Mouse (Mus musculus): ENCODE results near the gene Sppl3. TPM values are rescaled to one million over a fixed set of nuclear protein-coding genes. Genes with fewer than 3 reads are reported as not detected.
"Not testable (repeated sequence)": the region's sequence is repeated elsewhere in the genome, so short reads cannot be mapped to it uniquely, and the experiment has no call there.

Gene Sppl3
- polyA plus RNA-seq, 1 experiment, result 93.9 TPM

DNA sequence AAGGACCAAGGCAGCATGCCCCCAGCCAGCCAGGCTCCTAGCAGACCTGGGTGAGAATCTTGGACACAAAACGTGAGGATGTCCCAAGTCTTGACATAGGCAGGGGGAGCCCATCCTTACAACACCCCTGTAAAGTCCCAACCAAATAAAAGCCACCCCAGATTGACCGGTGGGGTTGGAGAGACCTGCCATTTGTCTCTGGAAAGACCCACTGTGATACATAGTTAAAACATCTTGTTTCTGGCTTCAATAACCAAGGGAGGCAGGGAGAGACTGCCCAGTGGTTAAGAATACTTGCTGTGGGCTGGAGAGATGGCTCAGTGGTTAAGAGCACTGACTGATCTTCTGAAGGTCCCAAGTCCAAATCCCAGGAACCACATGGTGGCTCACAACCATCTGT is 91.3 kb downstream of the Sppl3 start:
- no peak overlapping the region for H3K27ac ChIP-seq (ENCODE audit: control insufficient read depth, insufficient read depth, low read depth, low read length)
- no peak overlapping the region for H3K4me3 ChIP-seq (ENCODE audit: control insufficient read depth, low read depth, low read length)
- no peaks in the 10 kb centered on the region for H3K4me1 ChIP-seq (ENCODE audit: control insufficient read depth, insufficient read depth, low read length)
- no peak for TF ChIP-seq CTCF (IDR thresholded peaks at IDR 0.05; ENCODE audit: control insufficient read depth, insufficient read depth, insufficient replicate concordance, low read depth, low read length)
- no peak for TF ChIP-seq POLR2A (IDR thresholded peaks at IDR 0.05; ENCODE audit: control insufficient read depth, low read depth, low read length)
- H3K36me3 ChIP-seq (ENCODE audit: control insufficient read depth, insufficient read depth, low read length), result no peaks in the 10 kb centered on the region
- no peaks in the 10 kb centered on the region for H3K27me3 ChIP-seq (ENCODE audit: control insufficient read depth, insufficient read depth, low read length)

DNA sequence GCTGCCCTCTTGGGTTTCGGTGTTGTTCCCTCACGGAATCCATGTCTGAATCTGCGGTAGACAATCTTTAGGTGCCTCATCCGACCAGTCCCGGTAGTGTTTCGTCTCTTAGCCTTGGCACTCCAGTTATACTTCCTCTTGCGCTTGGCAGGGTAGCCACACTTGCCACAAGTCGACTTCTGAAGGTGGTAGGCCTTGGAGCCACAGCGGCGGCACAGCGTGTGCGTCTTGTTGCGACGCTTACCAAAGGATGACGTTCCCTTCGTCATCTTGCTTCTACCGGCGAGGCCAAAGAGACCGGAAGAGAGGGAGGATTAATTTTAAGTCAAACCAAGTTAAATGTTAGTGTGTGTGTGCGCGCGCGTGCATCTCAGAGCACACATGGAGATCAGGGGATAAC is 92.3 kb downstream of the Sppl3 start:
- H3K36me3 ChIP-seq (ENCODE audit: control insufficient read depth, insufficient read depth, low read length); H3K27me3 ChIP-seq (ENCODE audit: control insufficient read depth, insufficient read depth, low read length); H3K4me3 ChIP-seq (ENCODE audit: control insufficient read depth, low read depth, low read length); H3K27ac ChIP-seq (ENCODE audit: control insufficient read depth, insufficient read depth, low read depth, low read length); H3K4me1 ChIP-seq (ENCODE audit: control insufficient read depth, insufficient read depth, low read length): not testable (repeated sequence)

DNA sequence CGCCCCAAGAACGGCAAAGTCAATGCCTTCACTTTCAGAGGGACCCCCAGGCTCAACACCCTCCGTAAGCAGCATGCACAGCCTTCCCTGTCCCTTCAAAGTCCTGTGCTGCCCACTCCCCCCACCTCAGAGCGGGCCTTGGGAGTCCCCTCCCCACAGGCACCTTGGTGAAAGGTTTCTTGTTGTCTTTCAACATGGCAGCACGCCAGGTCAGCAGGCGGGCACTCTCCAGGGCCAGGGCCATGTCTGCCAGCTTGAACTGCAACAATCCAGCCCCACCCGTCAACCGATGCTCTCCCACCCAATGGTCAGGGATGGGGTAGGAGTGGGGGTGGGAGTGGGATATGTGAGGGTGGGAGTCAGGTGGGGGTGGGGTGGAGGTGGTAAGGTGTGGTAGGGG is 100.2 kb downstream of the Sppl3 start:
- H3K27me3 ChIP-seq (ENCODE audit: control insufficient read depth, insufficient read depth, low read length), result no peaks in the 10 kb centered on the region
- H3K27ac ChIP-seq (ENCODE audit: control insufficient read depth, insufficient read depth, low read depth, low read length), result no peak overlapping the region
- no peak for TF ChIP-seq CTCF (IDR thresholded peaks at IDR 0.05; ENCODE audit: control insufficient read depth, insufficient read depth, insufficient replicate concordance, low read depth, low read length)
- TF ChIP-seq POLR2A (IDR thresholded peaks at IDR 0.05; ENCODE audit: control insufficient read depth, low read depth, low read length), result no peak
- no peak overlapping the region for H3K4me3 ChIP-seq (ENCODE audit: control insufficient read depth, low read depth, low read length)
- H3K36me3 ChIP-seq (ENCODE audit: control insufficient read depth, insufficient read depth, low read length), result no peaks in the 10 kb centered on the region
- H3K4me1 ChIP-seq (ENCODE audit: control insufficient read depth, insufficient read depth, low read length), result no peaks in the 10 kb centered on the region

GRCm38 (mm10) chr5:115113244-115113643 is 102.3 kb downstream of the Sppl3 start:
- TF ChIP-seq CTCF (IDR thresholded peaks at IDR 0.05; ENCODE audit: control insufficient read depth, insufficient read depth, insufficient replicate concordance, low read depth, low read length), result no peak
- TF ChIP-seq POLR2A (IDR thresholded peaks at IDR 0.05; ENCODE audit: control insufficient read depth, low read depth, low read length), result no peak
- H3K27ac ChIP-seq (ENCODE audit: control insufficient read depth, insufficient read depth, low read depth, low read length), result no peak overlapping the region
- no peaks in the 10 kb centered on the region for H3K4me1 ChIP-seq (ENCODE audit: control insufficient read depth, insufficient read depth, low read length)
- no peaks in the 10 kb centered on the region for H3K27me3 ChIP-seq (ENCODE audit: control insufficient read depth, insufficient read depth, low read length)
- H3K36me3 ChIP-seq (ENCODE audit: control insufficient read depth, insufficient read depth, low read length), result no peaks in the 10 kb centered on the region
- no peak overlapping the region for H3K4me3 ChIP-seq (ENCODE audit: control insufficient read depth, low read depth, low read length)

DNA sequence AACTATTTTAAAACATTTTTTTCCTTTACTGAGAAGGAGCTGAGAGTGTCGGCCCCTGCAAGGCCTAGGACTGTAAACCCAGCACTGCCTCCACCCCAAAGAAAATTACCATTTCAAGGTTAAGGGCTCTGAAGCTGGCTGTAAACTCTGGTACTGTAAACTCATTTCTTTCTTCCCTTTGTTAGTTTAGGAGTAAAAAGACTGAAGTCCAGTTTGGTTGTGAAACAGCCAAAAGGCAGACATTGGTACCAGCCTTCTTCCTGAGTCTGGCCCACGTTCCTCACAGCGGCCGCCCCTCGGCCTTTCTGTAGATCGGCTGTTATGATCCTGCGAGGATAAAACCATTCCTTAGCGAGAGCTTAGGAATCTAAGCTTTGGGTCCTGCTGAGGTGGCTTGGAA is 103.6 kb downstream of the Sppl3 start:
- TF ChIP-seq POLR2A (IDR thresholded peaks at IDR 0.05; ENCODE audit: control insufficient read depth, low read depth, low read length) (no peak), CTCF (IDR thresholded peaks at IDR 0.05; ENCODE audit: control insufficient read depth, insufficient read depth, insufficient replicate concordance, low read depth, low read length) (no peak)
- Histone ChIP-seq H3K27ac (ENCODE audit: control insufficient read depth, insufficient read depth, low read depth, low read length) (no peak overlapping the region), H3K36me3 (ENCODE audit: control insufficient read depth, insufficient read depth, low read length) (no peaks in the 10 kb centered on the region), H3K4me3 (ENCODE audit: control insufficient read depth, low read depth, low read length) (no peak overlapping the region), H3K4me1 (ENCODE audit: control insufficient read depth, insufficient read depth, low read length) (peaks cover 6% of the 10 kb centered on the region), H3K27me3 (ENCODE audit: control insufficient read depth, insufficient read depth, low read length) (no peaks in the 10 kb centered on the region)

DNA sequence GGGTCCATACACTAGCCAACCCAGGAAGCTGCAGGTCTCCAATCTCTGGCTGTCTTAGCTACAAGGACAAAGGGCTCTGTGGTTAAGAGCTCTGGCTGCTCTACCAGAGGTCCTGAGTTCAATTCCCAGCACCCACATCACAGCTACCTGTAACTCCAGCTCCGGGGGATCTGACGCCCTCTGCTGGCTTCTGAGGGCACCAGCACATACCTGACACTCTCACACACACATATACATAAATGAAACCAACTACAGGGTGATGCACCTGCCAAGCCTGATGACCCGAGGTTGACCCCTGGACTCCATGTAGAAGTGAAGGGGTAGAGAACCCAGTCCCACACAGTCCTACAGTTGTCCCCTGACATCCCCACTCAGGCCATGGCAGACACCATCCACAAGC is 105.5 kb downstream of the Sppl3 start:
- H3K4me3 ChIP-seq (ENCODE audit: control insufficient read depth, low read depth, low read length), result no peak overlapping the region
- H3K27me3 ChIP-seq (ENCODE audit: control insufficient read depth, insufficient read depth, low read length), result no peaks in the 10 kb centered on the region
- TF ChIP-seq CTCF (IDR thresholded peaks at IDR 0.05; ENCODE audit: control insufficient read depth, insufficient read depth, insufficient replicate concordance, low read depth, low read length) (no peak), POLR2A (IDR thresholded peaks at IDR 0.05; ENCODE audit: control insufficient read depth, low read depth, low read length) (no peak)
- H3K36me3 ChIP-seq (ENCODE audit: control insufficient read depth, insufficient read depth, low read length), result no peaks in the 10 kb centered on the region
- H3K27ac ChIP-seq (ENCODE audit: control insufficient read depth, insufficient read depth, low read depth, low read length), result no peak overlapping the region
- peaks cover 8% of the 10 kb centered on the region for H3K4me1 ChIP-seq (ENCODE audit: control insufficient read depth, insufficient read depth, low read length)

GRCm38 (mm10) chr5:115117467-115117866 is 106.5 kb downstream of the Sppl3 start:
- Histone ChIP-seq H3K27ac (ENCODE audit: control insufficient read depth, insufficient read depth, low read depth, low read length) (no peak overlapping the region), H3K4me1 (ENCODE audit: control insufficient read depth, insufficient read depth, low read length) (peaks cover 8% of the 10 kb centered on the region), H3K27me3 (ENCODE audit: control insufficient read depth, insufficient read depth, low read length) (no peaks in the 10 kb centered on the region), H3K36me3 (ENCODE audit: control insufficient read depth, insufficient read depth, low read length) (no peaks in the 10 kb centered on the region), H3K4me3 (ENCODE audit: control insufficient read depth, low read depth, low read length) (no peak overlapping the region)
- TF ChIP-seq POLR2A (IDR thresholded peaks at IDR 0.05; ENCODE audit: control insufficient read depth, low read depth, low read length), result no peak
- TF ChIP-seq CTCF (IDR thresholded peaks at IDR 0.05; ENCODE audit: control insufficient read depth, insufficient read depth, insufficient replicate concordance, low read depth, low read length), result no peak

- TF ChIP-seq CTCF (IDR thresholded peaks at IDR 0.05; ENCODE audit: control insufficient read depth, insufficient read depth, insufficient replicate concordance, low read depth, low read length) (no peak), POLR2A (IDR thresholded peaks at IDR 0.05; ENCODE audit: control insufficient read depth, low read depth, low read length) (no peak)
- H3K36me3 ChIP-seq (ENCODE audit: control insufficient read depth, insufficient read depth, low read length), result no peaks in the 10 kb centered on the region
- H3K4me1 ChIP-seq (ENCODE audit: control insufficient read depth, insufficient read depth, low read length), result peaks cover 8% of the 10 kb centered on the region
- H3K27me3 ChIP-seq (ENCODE audit: control insufficient read depth, insufficient read depth, low read length), result no peaks in the 10 kb centered on the region
- H3K27ac ChIP-seq (ENCODE audit: control insufficient read depth, insufficient read depth, low read depth, low read length), result no peak within 1 kb of the TSS
- H3K4me3 ChIP-seq (ENCODE audit: control insufficient read depth, low read depth, low read length), result peak within 1 kb of the TSS; percentile 87
Observed at GRCm38 (mm10) chr5:115118961-115119570, 108.1 kb downstream of the Sppl3 start, which contains the start of gene Acads. TSS of gene Acads (minus strand) at chr5:115119346.
